Mouse (Mus musculus): Measurements from ENCODE around the gene Pde4b.

DNA sequence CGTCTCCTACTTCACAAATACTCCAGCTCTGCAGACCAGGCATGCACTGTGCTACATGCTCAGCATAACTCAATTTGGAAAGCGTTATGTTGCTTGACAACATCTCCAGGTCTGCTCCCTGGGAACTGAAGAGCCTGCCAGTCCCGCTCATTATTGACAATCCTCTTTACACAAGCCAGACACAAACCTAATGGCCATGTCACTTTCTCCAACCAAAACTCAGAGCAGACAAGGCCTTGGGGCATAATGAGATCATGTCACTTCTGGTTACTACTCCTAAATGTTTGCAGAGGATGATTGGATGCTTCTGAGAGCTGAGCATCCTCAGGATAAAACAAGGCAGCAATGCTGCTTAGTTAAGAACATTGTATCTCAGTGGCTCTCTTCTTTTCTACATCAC lies 47.2 kb upstream of the Pde4b start:
- TF ChIP-seq POLR2A (IDR thresholded peaks at IDR 0.05; ENCODE audit: low read depth, low read length) (no peak), CTCF (IDR thresholded peaks at IDR 0.05; ENCODE audit: borderline replicate concordance, insufficient read depth, low read length) (no peak)
